Mouse (Mus musculus): ENCODE measurements around the gene Arhgef33. TPM values are rescaled to one million over a fixed set of nuclear protein-coding genes. Genes with fewer than 3 reads are reported as not detected.
"Not testable (repeated sequence)": the region's sequence is repeated elsewhere in the genome, so short reads cannot be mapped to it uniquely, and the experiment has no call there.

The Arhgef33 gene
- total RNA-seq (2021) = not detected
- long read RNA-seq, experiment 1, partial matches to known transcripts = 0 of 2 reads
- long read RNA-seq, experiment 1, other reads (novel, unspliced or antisense) = 2 of 2 reads
- long read RNA-seq, experiment 2, partial matches to known transcripts = 0 of 4 reads
- long read RNA-seq, experiment 2, other reads (novel, unspliced or antisense) = 4 of 4 reads

GRCm38 (mm10) chr17:80307251-80307650 is at the start of gene Arhgef33:
Arhgef33 (plus strand) TSS chr17:80307407.
- DNase-seq = no peak

- DNase-seq = no peak
These were observed 40.1 kb upstream of the Arhgef33 start for GRCm38 (mm10) chr17:80267065-80267464.

- DNase-seq = no peak
These were observed 39.1 kb upstream of the Arhgef33 start for GRCm38 (mm10) chr17:80268151-80268550.

GRCm38 (mm10) chr17:80270622-80271021 is 36.6 kb upstream of the Arhgef33 start:
- not testable (repeated sequence) for DNase-seq

- no peak for DNase-seq
These were observed 29.0 kb upstream of the Arhgef33 start for GRCm38 (mm10) chr17:80278255-80278654.

GRCm38 (mm10) chr17:80279340-80280070 is 27.7 kb upstream of the Arhgef33 start:
- DNase-seq = no peak

- no peak for DNase-seq
These were observed 22.8 kb upstream of the Arhgef33 start for GRCm38 (mm10) chr17:80284446-80284845.

- DNase-seq = no peak
These were observed 19.2 kb upstream of the Arhgef33 start for GRCm38 (mm10) chr17:80288012-80288411.

GRCm38 (mm10) chr17:80289280-80290073 is 17.7 kb upstream of the Arhgef33 start:
- no peak for DNase-seq

GRCm38 (mm10) chr17:80290074-80290657 is 17.0 kb upstream of the Arhgef33 start, which contains the start of the genes Morn2 and Dhx57:
Morn2 (plus strand) TSS chr17:80290203.
Dhx57 (minus strand) TSS chr17:80290476.
- DNase-seq = peak; percentile 97

- no peak for DNase-seq
These were observed 16.1 kb upstream of the Arhgef33 start for GRCm38 (mm10) chr17:80291148-80291547.

GRCm38 (mm10) chr17:80295258-80295657 is 11.9 kb upstream of the Arhgef33 start:
- DNase-seq = no peak

GRCm38 (mm10) chr17:80298844-80299243 is 8.4 kb upstream of the Arhgef33 start:
- DNase-seq = no peak

GRCm38 (mm10) chr17:80311761-80312160 is 4.6 kb downstream of the Arhgef33 start:
- DNase-seq = no peak

GRCm38 (mm10) chr17:80312405-80312804 is 5.2 kb downstream of the Arhgef33 start:
- DNase-seq = no peak

- no peak for DNase-seq
These were observed 15.0 kb downstream of the Arhgef33 start for GRCm38 (mm10) chr17:80322228-80322627.

- DNase-seq = no peak
These were observed 15.8 kb downstream of the Arhgef33 start for GRCm38 (mm10) chr17:80323015-80323414.

- no peak for DNase-seq
These were observed 16.5 kb downstream of the Arhgef33 start for GRCm38 (mm10) chr17:80323658-80324057.

- DNase-seq = no peak
These were observed 17.3 kb downstream of the Arhgef33 start for GRCm38 (mm10) chr17:80324521-80324920.

- DNase-seq = no peak
These were observed 18.2 kb downstream of the Arhgef33 start for GRCm38 (mm10) chr17:80325456-80325855.

- no peak for DNase-seq
These were observed 19.2 kb downstream of the Arhgef33 start for GRCm38 (mm10) chr17:80326431-80326830.

- DNase-seq = no peak
These were observed 25.2 kb downstream of the Arhgef33 start for GRCm38 (mm10) chr17:80332386-80332785.

Measured in gastrocnemius, postnatal 25 days (tissue).